Mouse (Mus musculus): ENCODE measurements at regions not wholly inside any gene's neighbourhood (a gene's known extent, or its start where the extent isn't known, plus 50 kb on each side); places are given as distances from the start of the nearest gene placed in this dataset.

GRCm38 (mm10) chr3:48579229-48579628 lies 1177.9 kb downstream of the Pcdh18 start:
- no peaks in the 10 kb centered on the region; the same call in 1 of the 2 replicates for H3K4me1 ChIP-seq (ENCODE audit: control insufficient read depth, insufficient read depth, low read length)
- H3K27ac ChIP-seq (ENCODE audit: insufficient read depth, low read length) = no peak overlapping the region
- no peak overlapping the region for H3K4me3 ChIP-seq (ENCODE audit: insufficient read depth, low read length)
- no peak for TF ChIP-seq POLR2A (IDR thresholded peaks at IDR 0.05; ENCODE audit: low read depth, low read length)
- TF ChIP-seq CTCF (IDR thresholded peaks at IDR 0.05; ENCODE audit: borderline replicate concordance, insufficient read depth, low read length) = no peak

GRCm38 (mm10) chr3:48546669-48547068 lies 1210.5 kb downstream of the Pcdh18 start:
- no peaks in the 10 kb centered on the region for H3K4me1 ChIP-seq (ENCODE audit: control insufficient read depth, insufficient read depth, low read length)
- no peak overlapping the region for H3K4me3 ChIP-seq (ENCODE audit: insufficient read depth, low read length)
- no peak overlapping the region for H3K27ac ChIP-seq (ENCODE audit: insufficient read depth, low read length)
- TF ChIP-seq POLR2A (IDR thresholded peaks at IDR 0.05; ENCODE audit: low read depth, low read length) (no peak), CTCF (IDR thresholded peaks at IDR 0.05; ENCODE audit: borderline replicate concordance, insufficient read depth, low read length) (no peak)

GRCm38 (mm10) chr3:48515009-48515408 lies 1242.1 kb downstream of the Pcdh18 start:
- no peak overlapping the region for H3K27ac ChIP-seq (ENCODE audit: insufficient read depth, low read length)
- H3K4me3 ChIP-seq (ENCODE audit: insufficient read depth, low read length) = no peak overlapping the region
- no peaks in the 10 kb centered on the region for H3K4me1 ChIP-seq (ENCODE audit: control insufficient read depth, insufficient read depth, low read length)
- TF ChIP-seq POLR2A (IDR thresholded peaks at IDR 0.05; ENCODE audit: low read depth, low read length) = no peak
- no peak for TF ChIP-seq CTCF (IDR thresholded peaks at IDR 0.05; ENCODE audit: borderline replicate concordance, insufficient read depth, low read length)

GRCm38 (mm10) chr3:48503996-48504395 lies 1253.1 kb downstream of the Pcdh18 start:
- no peaks in the 10 kb centered on the region for H3K4me1 ChIP-seq (ENCODE audit: control insufficient read depth, insufficient read depth, low read length)

GRCm38 (mm10) chr3:48464679-48465078 lies 1292.4 kb downstream of the Pcdh18 start:
- no peaks in the 10 kb centered on the region for H3K4me1 ChIP-seq (ENCODE audit: control insufficient read depth, insufficient read depth, low read length)
- TF ChIP-seq CTCF (IDR thresholded peaks at IDR 0.05; ENCODE audit: borderline replicate concordance, insufficient read depth, low read length) (no peak), POLR2A (IDR thresholded peaks at IDR 0.05; ENCODE audit: low read depth, low read length) (no peak)
- H3K4me3 ChIP-seq (ENCODE audit: insufficient read depth, low read length) = no peak overlapping the region
- no peak overlapping the region for H3K27ac ChIP-seq (ENCODE audit: insufficient read depth, low read length)

More at GRCm38 (mm10) chr3:48503996-48504395, 1253.1 kb downstream of the Pcdh18 start:
- Histone ChIP-seq H3K4me3 (ENCODE audit: insufficient read depth, low read length) (no peak overlapping the region), H3K27ac (ENCODE audit: insufficient read depth, low read length) (no peak overlapping the region)
- no peak for TF ChIP-seq CTCF (IDR thresholded peaks at IDR 0.05; ENCODE audit: borderline replicate concordance, insufficient read depth, low read length)

- H3K4me3 ChIP-seq (ENCODE audit: insufficient read depth, low read length) = no peak overlapping the region
- TF ChIP-seq CTCF (IDR thresholded peaks at IDR 0.05; ENCODE audit: borderline replicate concordance, insufficient read depth, low read length) (no peak), POLR2A (IDR thresholded peaks at IDR 0.05; ENCODE audit: low read depth, low read length) (no peak)
- no peaks in the 10 kb centered on the region for H3K4me1 ChIP-seq (ENCODE audit: control insufficient read depth, insufficient read depth, low read length)
- no peak overlapping the region for H3K27ac ChIP-seq (ENCODE audit: insufficient read depth, low read length)
Observed at GRCm38 (mm10) chr3:48441938-48442337, 1315.2 kb downstream of the Pcdh18 start.

GRCm38 (mm10) chr3:48429406-48430033 lies 1327.6 kb downstream of the Pcdh18 start:
- no peak overlapping the region for H3K4me3 ChIP-seq (ENCODE audit: insufficient read depth, low read length)
- no peaks in the 10 kb centered on the region for H3K4me1 ChIP-seq (ENCODE audit: control insufficient read depth, insufficient read depth, low read length)
- H3K27ac ChIP-seq (ENCODE audit: insufficient read depth, low read length) = no peak overlapping the region
- TF ChIP-seq POLR2A (IDR thresholded peaks at IDR 0.05; ENCODE audit: low read depth, low read length) (no peak), CTCF (IDR thresholded peaks at IDR 0.05; ENCODE audit: borderline replicate concordance, insufficient read depth, low read length) (no peak)

GRCm38 (mm10) chr3:48389862-48390261 lies 1367.3 kb downstream of the Pcdh18 start:
- Histone ChIP-seq H3K4me1 (ENCODE audit: control insufficient read depth, insufficient read depth, low read length) (no peaks in the 10 kb centered on the region), H3K4me3 (ENCODE audit: insufficient read depth, low read length) (no peak overlapping the region), H3K27ac (ENCODE audit: insufficient read depth, low read length) (no peak overlapping the region)
- TF ChIP-seq CTCF (IDR thresholded peaks at IDR 0.05; ENCODE audit: borderline replicate concordance, insufficient read depth, low read length) (no peak), POLR2A (IDR thresholded peaks at IDR 0.05; ENCODE audit: low read depth, low read length) (no peak)

Data from embryonic fibroblast, embryonic 13.5 days (primary cell).